ENCODE assay signal across 8 mouse cellular contexts in genomic region chr9:99444590-99445178, GRCm38 (mm10). TPM values are rescaled to one million over a fixed set of nuclear protein-coding genes. Genes with fewer than 3 reads are reported as not detected.
DNase-seq lines count a peak whose midpoint lies in the region; ATAC-seq and TF ChIP-seq lines count a peak whose summit lies in the region.

No protein-coding gene starts in this region.

- no peak overlapping the region for H3K9ac ChIP-seq in hindbrain, embryonic 13.5 days

- H3K9me3 ChIP-seq in hindbrain, embryonic 13.5 days: no peaks in the 10 kb centered on the region

- peak; percentile 56 to 65 for DNase-seq in cerebellum, postnatal 10 days
- DNase-seq in cerebellum, postnatal 4 days (ENCODE audit: low spot score in 2 of 2): no peak
- DNase-seq in thymus, adult 2 months: peak; percentile 9
- DNase-seq in thymus, postnatal 25 days: no peak
- peak; percentile 14 for DNase-seq in splenic B cell, adult 2 months (ENCODE audit: low read depth, low spot score)
- no peak for DNase-seq in urinary bladder, postnatal 25 days (ENCODE audit: low spot score)
- DNase-seq in frontal cortex, postnatal 36 days (ENCODE audit: low spot score in 2 of 2): no peak

- H3K4me2 ChIP-seq in hindbrain, embryonic 13.5 days: no peak overlapping the region

- no peaks in the 10 kb centered on the region for H3K27me3 ChIP-seq in thymus, adult 2 months (ENCODE audit: control insufficient read depth, insufficient read depth, low read length)
- H3K27me3 ChIP-seq in hindbrain, embryonic 13.5 days: no peaks in the 10 kb centered on the region
- H3K27me3 ChIP-seq in splenic B cell, adult 2 months (ENCODE audit: control insufficient read depth, insufficient read depth, low read length, poor library complexity, severe bottlenecking): no peaks in the 10 kb centered on the region

- ATAC-seq in hindbrain, embryonic 13.5 days (ENCODE audit: low FRiP score): peak; percentile 60

- 35% methylated on average over 8 of the region's 8 CpGs for WGBS in thymus, adult 2 months
- 32% methylated on average over 8 of the region's 8 CpGs for WGBS in hindbrain, embryonic 13.5 days

- H3K36me3 ChIP-seq in thymus, adult 2 months (ENCODE audit: control insufficient read depth, insufficient read depth, low read length): no peaks in the 10 kb centered on the region
- no peaks in the 10 kb centered on the region for H3K36me3 ChIP-seq in hindbrain, embryonic 13.5 days
- H3K36me3 ChIP-seq in splenic B cell, adult 2 months (ENCODE audit: control insufficient read depth, insufficient read depth, low read length, poor library complexity, severe bottlenecking): no peaks in the 10 kb centered on the region

- H3K4me1 ChIP-seq in thymus, adult 2 months (replicated peaks; ENCODE audit: control insufficient read depth, insufficient read depth, low read length): no peaks in the 10 kb centered on the region
- peaks cover 8% of the 10 kb centered on the region for H3K4me1 ChIP-seq in hindbrain, embryonic 13.5 days (replicated peaks)

- TF ChIP-seq POLR2A in thymus, adult 2 months (IDR thresholded peaks at IDR 0.05; ENCODE audit: control insufficient read depth, extremely low read depth, insufficient read depth, low read length, poor library complexity): no peak

- no peak overlapping the region for H3K4me3 ChIP-seq in thymus, adult 2 months (ENCODE audit: control insufficient read depth, insufficient read depth, low read length)
- no peak overlapping the region for H3K4me3 ChIP-seq in hindbrain, embryonic 13.5 days

- no peak for TF ChIP-seq CTCF in thymus, adult 2 months (IDR thresholded peaks at IDR 0.05; ENCODE audit: borderline replicate concordance, control insufficient read depth, extremely low read depth, insufficient read depth, low read length, poor library complexity)

- no peak overlapping the region for H3K27ac ChIP-seq in thymus, adult 2 months (ENCODE audit: control insufficient read depth, insufficient read depth, low read length)
- no peak overlapping the region for H3K27ac ChIP-seq in hindbrain, embryonic 13.5 days

RNA-seq across cellular contexts. Expression of gene Nme9, which starts 6.6 kb away (rescaled TPM):
- 0.43 TPM in 1 of 2 replicates, not detected in the other for polyA plus RNA-seq in thymus, adult 2 months (2012; rRNA removed)
- polyA plus RNA-seq in hindbrain, embryonic 13.5 days (2015; fragmentation: Nextera tagmentation; extraction: Ambion mirVana): 0.56 and 0.83 TPM in 2 replicates

RNA-seq across cellular contexts. Expression of gene Mras, which starts 7.5 kb away (rescaled TPM):
- 7.4 and 14.9 TPM in 2 replicates for polyA plus RNA-seq in thymus, adult 2 months (2012; rRNA removed)
- polyA plus RNA-seq in hindbrain, embryonic 13.5 days (2015; fragmentation: Nextera tagmentation; extraction: Ambion mirVana): 54.7 and 55.2 TPM in 2 replicates

Comparison
In these comparisons a context has a peak if more than half of its experiments do, and no peak if none do; other contexts are left out.
1. DNase-seq: peak in cerebellum, postnatal 10 days (2 of 2), thymus, adult 2 months (single experiment) and splenic B cell, adult 2 months (single experiment); none in cerebellum, postnatal 4 days (0 of 2), thymus, postnatal 25 days (single experiment), urinary bladder, postnatal 25 days (single experiment) and frontal cortex, postnatal 36 days (0 of 2).